Mouse (Mus musculus) small intestine, adult 2 months (tissue): Measurements from ENCODE around the gene Pwwp2b.

ENCODE experiments used
- CTCF ChIP-seq: fragments of 200-500 bp; IDR thresholded peaks from 2 replicates; pipeline ENCODE4 v1.5.1; 2012; ENCODE audit warnings: low read depth, mild to moderate bottlenecking, control low read depth, inconsistent platforms, low read length, moderate library complexity, mixed read lengths; ENCODE audit not compliant: insufficient replicate concordance, insufficient read length; ENCODE audit errors: extremely low read depth
- POLR2A ChIP-seq: fragments of 200-500 bp; IDR thresholded peaks from 2 replicates; pipeline ENCODE4 v1.6.1; 2012; ENCODE audit warnings: low read depth, mild to moderate bottlenecking, control low read depth, inconsistent platforms, low read length, moderate library complexity

- TF ChIP-seq CTCF (no peak), POLR2A (no peak)
These were observed 18.1 kb downstream of the Pwwp2b start for GRCm38 (mm10) chr7:139266431-139266830.
